Mouse (Mus musculus) midbrain, embryonic 14.5 days (tissue): ENCODE results near the gene Kcnc2. TPM values are rescaled to one million over a fixed set of nuclear protein-coding genes. Genes with fewer than 3 reads are reported as not detected.

Experiments used
- ATAC-seq: fragments of 200-750 bp; cut with Nextera tagmentation; 2 replicates; pipeline ENCODE4 v1.8.0; 2017; ENCODE audit warnings: moderate number of reproducible peaks, moderate library complexity; ENCODE audit not compliant: low FRiP score, low TSS enrichment
- DNase-seq: peaks from one replicate; pipeline ENCODE4 v3.0.0-alpha.2; 2015
- H3K27ac ChIP-seq: fragments of 300-500 bp; sonication (generic); replicated peaks from 2 replicates; pipeline ENCODE4 v1.5.1; 2014; ENCODE audit warnings: mild to moderate bottlenecking, low read depth, low read length, moderate library complexity
- H3K27me3 ChIP-seq: fragments of 300-500 bp; sonication (generic); 2 replicates; pipeline ENCODE4 v1.6.1; 2014; ENCODE audit warnings: low read length, control low read depth, mixed read lengths; ENCODE audit not compliant: control insufficient read depth, insufficient read depth
- H3K36me3 ChIP-seq: fragments of 300-500 bp; sonication (generic); 2 replicates; pipeline ENCODE4 v1.6.1; 2014; ENCODE audit warnings: low read length, control low read depth; ENCODE audit not compliant: control insufficient read depth, insufficient read depth
- H3K4me1 ChIP-seq: fragments of 300-500 bp; sonication (generic); 2 replicates; pipeline ENCODE4 v1.6.1; 2014; ENCODE audit warnings: mild to moderate bottlenecking, antibody characterized with exemption, low read length, control low read depth; ENCODE audit not compliant: control insufficient read depth, insufficient read depth
- H3K4me2 ChIP-seq: fragments of 300-500 bp; sonication (generic); 2 replicates; pipeline ENCODE4 v1.6.1; 2014; ENCODE audit warnings: mild to moderate bottlenecking, low read length, moderate library complexity
- H3K4me3 ChIP-seq: fragments of 300-500 bp; sonication (generic); replicated peaks from 2 replicates; pipeline ENCODE4 v1.5.1; 2014; ENCODE audit warnings: low read depth, low read length
- H3K9ac ChIP-seq: fragments of 300-500 bp; sonication (generic); replicated peaks from 2 replicates; pipeline ENCODE4 v1.6.1; 2014; ENCODE audit warnings: mild to moderate bottlenecking, low read length, moderate library complexity
- H3K9me3 ChIP-seq: fragments of 300-500 bp; sonication (generic); 2 replicates; pipeline ENCODE4 v1.6.1; 2016; ENCODE audit warnings: low read length, control low read depth, mixed read lengths; ENCODE audit not compliant: control insufficient read depth
- WGBS: fragments of 180-500 bp; shearing (Covaris S2); extraction: QIAGEN DNeasy Blood & Tissue Kit; methylation state at CpG from one replicate; pipeline ENCODE4 v1.1.7; 2014; 5-methylcytosine and 5-hydroxymethylcytosine counted together
- polyA plus RNA-seq: library from polyadenylated mRNA; unstranded; fragments of >200 nt; fragmentation: Nextera tagmentation; extraction: Ambion mirVana; gene quantifications from 2 replicates; pipeline ENCODE4 v1.2.1, GENCODE M21; 2014

The Kcnc2 gene
- polyA plus RNA-seq, 1 experiment from 2014 or later: 6.3 TPM

GRCm38 (mm10) chr10:112269939-112270781 is 761 bp upstream of the Kcnc2 start:
- WGBS: under 1% methylated on average over 43 of the region's 43 CpGs
- peaks cover 16% of the 10 kb centered on the region for H3K27me3 ChIP-seq
- H3K4me2 ChIP-seq: peak overlapping the region; percentile 98
- DNase-seq: peak; percentile 69
- peak overlapping the region; percentile 61 for H3K4me3 ChIP-seq
- 0 out of 2 replicates have a peak, but pooled peaks cover 9% of the 10 kb centered on the region for H3K4me1 ChIP-seq
- H3K9me3 ChIP-seq: no peaks in the 10 kb centered on the region
- H3K36me3 ChIP-seq: no peaks in the 10 kb centered on the region
- H3K27ac ChIP-seq: no peak overlapping the region
- ATAC-seq: peak; percentile 63
- H3K9ac ChIP-seq: peak overlapping the region; percentile 64

- H3K27me3 ChIP-seq: peaks cover 16% of the 10 kb centered on the region
- peak overlapping the region; percentile 55 for H3K9ac ChIP-seq
- DNase-seq (peak; percentile 62), ATAC-seq (peak; percentile 7; the same call in 1 of the 2 replicates)
- no peak overlapping the region for H3K27ac ChIP-seq
- H3K9me3 ChIP-seq: no peaks in the 10 kb centered on the region
- H3K4me2 ChIP-seq: peak overlapping the region; percentile 98
- H3K4me3 ChIP-seq: peak overlapping the region; percentile 61
- H3K4me1 ChIP-seq: 0 out of 2 replicates have a peak, but pooled peaks cover 9% of the 10 kb centered on the region
- H3K36me3 ChIP-seq: no peaks in the 10 kb centered on the region
- WGBS: under 1% methylated on average over 36 of the region's 36 CpGs
Observed at GRCm38 (mm10) chr10:112271803-112272165, 863 bp downstream of the Kcnc2 start.

- Histone ChIP-seq H3K4me3 (peak overlapping the region; percentile 61), H3K9me3 (no peaks in the 10 kb centered on the region), H3K9ac (peak overlapping the region; percentile 55), H3K4me2 (peak overlapping the region; percentile 98), H3K27ac (no peak overlapping the region), H3K27me3 (peaks cover 16% of the 10 kb centered on the region), H3K36me3 (no peaks in the 10 kb centered on the region), H3K4me1 (0 out of 2 replicates have a peak, but pooled peaks cover 9% of the 10 kb centered on the region)
- DNase-seq (no peak), ATAC-seq (no peak)
- 12% methylated on average over 14 of the region's 14 CpGs for WGBS
Observed at GRCm38 (mm10) chr10:112272171-112272570, 1.2 kb downstream of the Kcnc2 start.

GRCm38 (mm10) chr10:112277996-112278395 is 7.1 kb downstream of the Kcnc2 start:
- WGBS: 73% methylated on average over 3 of the region's 3 CpGs
- ATAC-seq (no peak), DNase-seq (peak; percentile 53)
- peak overlapping the region; percentile 12; the same call in 1 of the 2 replicates for H3K4me2 ChIP-seq
- no peaks in the 10 kb centered on the region for H3K4me1 ChIP-seq
- no peak overlapping the region for H3K9ac ChIP-seq
- H3K4me3 ChIP-seq: no peak overlapping the region
- H3K9me3 ChIP-seq: no peaks in the 10 kb centered on the region
- H3K27ac ChIP-seq: peak overlapping the region; percentile 57
- no peaks in the 10 kb centered on the region for H3K27me3 ChIP-seq
- H3K36me3 ChIP-seq: no peaks in the 10 kb centered on the region

GRCm38 (mm10) chr10:112315136-112315535 is 44.2 kb downstream of the Kcnc2 start:
- 0 out of 2 replicates have a peak overlapping the region, but pooled peaks have one; percentile 5 for H3K4me2 ChIP-seq
- H3K27me3 ChIP-seq: no peaks in the 10 kb centered on the region
- H3K36me3 ChIP-seq: no peaks in the 10 kb centered on the region
- no peak overlapping the region for H3K9ac ChIP-seq
- no peak for ATAC-seq
- peak; percentile 30 for DNase-seq
- H3K27ac ChIP-seq: no peak overlapping the region
- 56% methylated on average over 11 of the region's 11 CpGs for WGBS
- H3K4me3 ChIP-seq: no peak overlapping the region
- H3K9me3 ChIP-seq: no peaks in the 10 kb centered on the region
- H3K4me1 ChIP-seq: no peaks in the 10 kb centered on the region

- DNase-seq (no peak), ATAC-seq (no peak)
- Histone ChIP-seq H3K36me3 (no peaks in the 10 kb centered on the region), H3K9me3 (no peaks in the 10 kb centered on the region), H3K4me1 (no peaks in the 10 kb centered on the region), H3K4me2 (no peak overlapping the region), H3K27me3 (no peaks in the 10 kb centered on the region), H3K4me3 (no peak overlapping the region), H3K9ac (no peak overlapping the region), H3K27ac (no peak overlapping the region)
- WGBS: 85% methylated on average over 1 of the region's 1 CpGs
Observed at GRCm38 (mm10) chr10:112317783-112318182, 46.9 kb downstream of the Kcnc2 start.

- 0 out of 2 replicates have a peak overlapping the region, but pooled peaks have one; percentile 20 for H3K27ac ChIP-seq
- no peak overlapping the region for H3K9ac ChIP-seq
- H3K4me2 ChIP-seq: no peak overlapping the region
- DNase-seq (peak; percentile 38), ATAC-seq (peak; percentile 71; the same call in 1 of the 2 replicates)
- H3K4me1 ChIP-seq: no peaks in the 10 kb centered on the region
- no peak overlapping the region for H3K4me3 ChIP-seq
- no peaks in the 10 kb centered on the region for H3K36me3 ChIP-seq
- H3K9me3 ChIP-seq: no peaks in the 10 kb centered on the region
- H3K27me3 ChIP-seq: no peaks in the 10 kb centered on the region
- WGBS: 16% methylated on average over 3 of the region's 3 CpGs
Observed at GRCm38 (mm10) chr10:112357669-112358362, 86.9 kb downstream of the Kcnc2 start.

GRCm38 (mm10) chr10:112358363-112358704 is 87.4 kb downstream of the Kcnc2 start:
- ATAC-seq (no peak), DNase-seq (no peak)
- Histone ChIP-seq H3K4me1 (no peaks in the 10 kb centered on the region), H3K4me2 (no peak overlapping the region), H3K9ac (no peak overlapping the region), H3K27ac (no peak overlapping the region), H3K4me3 (no peak overlapping the region), H3K9me3 (no peaks in the 10 kb centered on the region), H3K27me3 (no peaks in the 10 kb centered on the region), H3K36me3 (no peaks in the 10 kb centered on the region)
- 54% methylated on average over 8 of the region's 8 CpGs for WGBS
